Mouse (Mus musculus) lung, postnatal 14 days (tissue): Measurements from ENCODE around the gene Bdnf.

Experiments
- DNase-seq: peaks from one replicate; pipeline ENCODE4 v3.0.0; 2021

Gene Bdnf

GRCm38 (mm10) chr2:109674532-109674931 lies at the start of gene Bdnf:
Gene Bdnf, plus strand, starts transcription at chr2:109674700.
- no peak for DNase-seq

DNA sequence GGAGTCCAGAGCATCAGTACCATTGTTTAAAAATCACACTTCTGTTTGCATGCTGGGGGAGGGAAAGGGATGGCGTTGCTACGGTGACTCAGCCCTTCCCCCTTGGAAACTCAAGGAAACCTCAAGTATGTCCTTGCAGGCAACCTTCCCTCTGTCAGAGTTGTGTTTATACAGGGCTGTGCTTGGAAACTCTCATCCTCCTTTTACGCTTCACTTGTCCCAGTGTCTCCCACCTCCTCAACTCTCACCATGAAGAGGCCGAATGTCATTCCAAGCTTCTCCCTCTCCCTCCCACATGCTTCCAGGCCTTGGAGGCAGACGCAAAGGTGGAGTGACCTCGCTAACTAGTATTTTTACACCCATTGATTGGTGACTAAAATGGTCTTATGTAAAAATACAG lies 47.6 kb upstream of the Bdnf start:
- DNase-seq, result no peak

DNA sequence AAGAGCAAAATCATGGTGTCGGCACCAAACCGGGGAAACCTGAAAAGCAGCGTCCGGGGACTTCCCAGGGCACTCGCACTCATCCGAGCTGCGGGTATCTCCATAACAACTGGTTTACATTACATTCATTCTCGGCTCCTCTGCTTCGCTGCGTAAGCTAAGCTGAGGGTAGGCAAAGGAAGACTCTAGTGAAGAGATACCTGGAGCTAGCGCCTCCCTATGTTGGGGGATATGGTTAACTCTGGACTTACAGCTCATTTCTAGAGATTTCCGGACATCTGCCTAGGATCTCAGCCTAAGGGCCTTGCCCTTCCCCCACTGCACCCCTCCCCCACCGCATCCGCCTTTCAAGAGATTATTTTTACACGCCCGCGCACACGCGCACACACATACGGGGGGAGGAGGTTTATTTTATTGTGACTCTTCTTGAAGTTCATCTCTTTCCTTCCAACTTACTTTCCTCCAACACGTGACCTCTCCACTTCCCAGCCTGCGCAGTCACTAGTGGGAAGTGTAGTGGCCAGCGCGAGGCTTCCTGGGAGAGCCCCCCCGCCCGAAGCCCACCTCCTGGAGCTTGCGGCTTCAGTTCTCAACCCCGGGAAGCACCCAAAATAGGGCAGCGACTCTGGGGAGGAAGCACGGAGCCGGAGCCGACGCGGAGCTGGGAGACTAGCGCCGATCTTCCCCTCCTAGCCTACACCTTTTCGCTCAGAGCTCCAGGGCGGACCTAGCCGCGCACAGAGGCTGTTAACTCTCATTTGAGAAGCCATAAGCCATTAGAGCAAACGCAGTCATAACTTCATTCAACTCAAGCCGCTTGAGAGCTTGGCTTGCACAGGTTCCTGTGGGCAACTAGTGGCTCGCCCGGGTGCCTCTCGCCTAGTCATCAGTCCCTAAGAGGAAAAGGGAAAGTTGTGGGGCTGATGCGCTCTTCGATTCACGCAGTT lies 718 bp upstream of the Bdnf start:
- DNase-seq, result no peak

- no peak for DNase-seq
These were observed 551 bp downstream of the Bdnf start for GRCm38 (mm10) chr2:109675051-109675450.

GRCm38 (mm10) chr2:109675973-109676617 lies 1.6 kb downstream of the Bdnf start:
- DNase-seq, result peak; percentile 65

DNA sequence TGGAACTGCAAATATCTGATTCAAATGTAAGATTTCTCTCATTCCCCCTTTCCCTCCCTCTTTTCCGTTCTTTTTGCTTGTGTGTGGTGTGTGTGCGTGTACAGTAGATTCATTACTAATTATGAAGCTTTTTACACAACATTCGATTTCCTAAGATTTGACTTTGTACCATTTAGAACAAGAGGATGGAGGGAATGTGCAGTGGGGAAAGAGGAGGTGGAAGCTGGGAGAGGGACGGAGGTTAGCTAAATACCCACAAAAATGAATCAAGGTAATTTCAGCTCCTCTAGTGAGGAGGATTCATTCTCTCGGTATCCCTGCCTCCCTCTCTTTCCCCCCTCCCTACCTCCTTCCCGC lies 2.1 kb downstream of the Bdnf start:
- no peak for DNase-seq

DNA sequence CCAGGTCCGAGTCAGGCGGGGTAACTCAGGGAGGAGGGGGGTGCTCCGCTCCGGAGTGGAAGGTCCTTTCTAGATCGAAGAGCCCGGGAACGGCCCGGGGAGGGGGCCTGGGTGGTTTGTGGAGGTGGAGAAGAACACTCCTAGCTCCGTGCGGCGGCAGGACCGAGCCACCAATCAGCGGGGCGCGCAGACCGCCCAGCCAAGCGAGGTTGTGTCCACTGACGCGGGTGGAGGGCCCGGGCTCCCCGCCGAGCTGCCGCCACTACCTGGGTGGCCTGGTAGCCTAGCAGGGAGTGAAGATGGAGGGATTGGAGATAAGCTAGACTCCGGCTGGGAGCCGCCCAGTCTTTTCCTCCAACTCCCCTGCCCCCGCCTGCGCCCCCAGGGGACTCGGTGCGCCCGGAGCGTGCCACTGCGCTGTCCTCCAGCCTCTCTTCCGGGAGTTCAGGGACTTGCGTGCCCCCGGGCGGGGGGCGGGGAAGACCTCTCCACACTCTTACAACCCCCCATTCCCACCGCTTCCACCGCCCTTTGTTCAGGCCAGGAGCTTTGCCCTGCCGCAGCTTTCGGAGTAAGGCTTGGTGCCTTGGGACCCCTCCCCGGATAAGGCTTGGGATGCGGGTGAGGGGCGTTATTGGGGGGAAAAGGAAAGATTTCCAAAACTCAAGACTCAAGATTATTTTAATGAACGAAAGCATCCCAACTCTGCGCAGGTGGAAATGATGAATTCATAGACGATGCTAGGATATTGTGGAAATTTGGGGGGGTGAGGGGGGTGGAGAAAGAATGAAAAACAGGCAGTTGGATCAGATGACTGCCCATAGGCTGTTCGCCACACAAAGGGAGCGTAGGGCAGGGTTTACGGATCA lies 3.0 kb downstream of the Bdnf start:
- DNase-seq, result no peak

- peak; percentile 22 for DNase-seq
These were observed 3.5 kb downstream of the Bdnf start for GRCm38 (mm10) chr2:109678090-109678409.

GRCm38 (mm10) chr2:109678454-109678853 lies 4.0 kb downstream of the Bdnf start:
- DNase-seq, result no peak

- DNase-seq, result no peak
These were observed 4.9 kb downstream of the Bdnf start for GRCm38 (mm10) chr2:109679446-109679845.

GRCm38 (mm10) chr2:109681071-109681470 lies 6.6 kb downstream of the Bdnf start:
- DNase-seq, result no peak

DNA sequence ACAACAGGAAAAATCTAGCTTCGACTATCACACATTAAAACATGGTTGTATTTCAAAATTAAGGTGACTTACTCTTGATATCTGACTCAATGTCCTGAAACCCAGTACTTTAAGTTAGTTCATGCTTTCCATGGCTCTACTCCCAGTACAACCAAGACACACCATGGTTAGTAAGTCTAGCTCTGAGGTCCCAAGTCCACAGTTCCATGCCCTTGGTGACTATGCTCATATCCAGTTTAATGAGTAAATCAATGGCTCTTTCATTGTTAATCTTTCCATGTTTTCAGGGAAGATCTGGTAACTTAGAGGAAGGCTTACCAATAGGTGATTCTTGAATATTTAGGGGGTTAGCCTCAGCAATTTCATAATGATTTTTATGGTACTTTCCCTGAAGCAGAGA lies 14.2 kb downstream of the Bdnf start:
- no peak for DNase-seq

DNA sequence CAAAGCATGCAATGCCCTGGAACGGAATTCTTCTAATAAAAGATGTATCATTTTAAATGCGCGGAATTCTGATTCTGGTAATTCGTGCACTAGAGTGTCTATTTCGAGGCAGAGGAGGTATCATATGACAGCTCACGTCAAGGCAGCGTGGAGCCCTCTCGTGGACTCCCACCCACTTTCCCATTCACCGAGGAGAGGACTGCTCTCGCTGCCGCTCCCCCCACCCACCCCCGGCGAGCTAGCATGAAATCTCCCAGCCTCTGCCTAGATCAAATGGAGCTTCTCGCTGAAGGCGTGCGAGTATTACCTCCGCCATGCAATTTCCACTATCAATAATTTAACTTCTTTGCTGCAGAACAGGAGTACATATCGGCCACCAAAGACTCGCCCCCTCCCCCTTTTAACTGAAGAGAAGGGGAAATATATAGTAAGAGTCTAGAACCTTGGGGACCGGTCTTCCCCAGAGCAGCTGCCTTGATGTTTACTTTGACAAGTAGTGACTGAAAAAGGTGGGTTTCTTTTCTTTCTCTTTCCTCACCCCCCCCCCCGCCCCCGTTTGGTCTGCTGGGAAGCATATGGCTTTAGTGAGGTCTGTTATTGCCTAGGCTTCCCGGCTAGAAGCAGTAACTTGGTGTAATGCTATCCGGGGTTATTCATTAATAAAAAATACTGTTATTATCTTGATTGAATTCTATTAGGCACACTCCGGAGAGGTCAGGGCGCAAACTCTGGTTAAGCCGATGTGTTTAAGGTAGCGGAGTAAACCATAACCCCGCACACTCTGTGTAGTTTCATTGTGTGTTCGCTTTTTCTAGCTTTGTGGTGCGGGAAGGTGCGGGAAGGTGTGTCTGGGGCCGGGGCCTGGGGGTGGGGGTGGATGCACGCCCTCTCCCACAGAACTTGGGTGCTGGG lies 18.0 kb downstream of the Bdnf start:
- no peak for DNase-seq

DNA sequence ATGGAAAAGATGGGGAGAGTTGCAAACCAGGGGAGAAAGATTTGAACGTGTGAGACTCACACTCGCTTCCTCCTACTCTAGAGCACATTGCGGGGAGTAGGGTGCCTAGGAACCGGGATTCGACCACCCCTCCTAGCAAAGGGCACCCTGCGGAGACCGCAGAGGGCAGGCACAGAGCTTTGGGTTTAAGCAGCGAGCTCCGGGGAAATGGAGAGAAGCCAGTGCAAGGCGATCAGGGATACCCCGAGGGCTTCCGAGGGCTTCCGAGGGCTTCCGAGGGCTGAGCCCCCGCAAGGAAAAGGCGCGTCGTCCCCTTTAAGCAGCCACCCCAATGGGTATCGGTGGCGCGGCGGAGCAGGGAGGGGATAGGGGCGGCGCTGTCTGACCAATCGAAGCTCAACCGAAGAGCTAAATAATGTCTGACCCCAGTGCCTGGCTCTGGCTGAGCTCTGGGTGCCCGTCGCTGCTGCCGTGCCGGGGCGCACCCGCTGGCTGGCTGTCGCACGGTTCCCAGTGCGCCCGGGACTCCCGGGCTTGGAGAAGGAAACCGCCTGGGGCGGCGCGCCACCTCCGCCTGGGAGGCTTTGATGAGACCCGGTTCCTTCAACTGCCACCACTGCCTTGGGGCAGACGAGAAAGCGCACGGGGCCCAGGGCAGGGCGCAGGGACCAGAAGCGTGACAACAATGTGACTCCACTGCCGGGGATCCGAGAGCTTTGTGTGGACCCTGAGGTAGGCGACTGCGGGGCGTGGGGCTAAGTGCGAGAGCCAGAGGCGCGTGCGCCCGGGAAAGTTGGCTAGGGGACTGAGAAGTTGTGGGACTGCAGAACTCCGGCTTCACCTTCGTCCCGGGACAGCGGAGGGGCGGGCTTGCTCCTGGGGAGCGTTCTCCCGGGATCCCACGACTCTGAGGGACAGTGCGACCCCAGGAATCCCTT lies 18.9 kb downstream of the Bdnf start:
- DNase-seq, result peak; percentile 43

DNA sequence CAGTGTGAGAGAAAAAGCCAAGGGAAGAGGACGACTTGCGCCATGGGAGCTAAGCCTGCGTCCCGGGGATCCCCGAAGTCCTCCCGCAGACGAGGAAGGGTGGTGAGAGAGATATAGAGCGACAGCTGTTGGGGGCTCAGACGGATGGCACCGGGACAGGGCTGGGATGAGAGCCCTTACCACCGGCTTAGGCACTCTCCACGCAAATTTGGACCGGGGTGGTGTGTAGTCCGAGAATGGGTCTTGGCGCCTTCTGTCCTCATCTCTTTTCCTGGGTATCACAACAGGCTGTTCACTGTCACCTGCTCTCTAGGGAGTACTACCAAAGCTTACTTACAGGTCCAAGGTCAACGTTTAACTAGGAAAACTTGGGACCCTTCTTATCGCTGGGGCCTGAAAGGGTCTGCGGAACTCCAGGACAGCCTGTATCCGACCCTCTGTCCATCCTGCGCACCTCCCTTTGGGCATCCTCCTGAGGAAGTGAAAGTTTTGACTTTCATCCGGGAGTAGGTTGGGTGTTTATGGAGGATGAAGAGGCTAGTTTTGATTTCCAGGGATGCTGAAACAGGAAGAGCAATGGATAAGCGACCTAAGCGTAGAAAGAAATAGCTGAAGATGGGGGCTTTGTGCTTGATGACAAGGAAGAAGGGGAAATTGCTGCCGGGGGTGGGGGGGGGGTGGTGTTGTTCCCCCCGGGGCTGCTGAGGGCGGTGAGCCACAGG lies 19.8 kb downstream of the Bdnf start:
- no peak for DNase-seq

- DNase-seq, result peak; percentile 77
These were observed 20.3 kb downstream of the Bdnf start for GRCm38 (mm10) chr2:109694838-109695225.

GRCm38 (mm10) chr2:109697151-109697550 lies 22.7 kb downstream of the Bdnf start:
- DNase-seq, result no peak

GRCm38 (mm10) chr2:109700291-109700690 lies 25.8 kb downstream of the Bdnf start:
- no peak for DNase-seq

DNA sequence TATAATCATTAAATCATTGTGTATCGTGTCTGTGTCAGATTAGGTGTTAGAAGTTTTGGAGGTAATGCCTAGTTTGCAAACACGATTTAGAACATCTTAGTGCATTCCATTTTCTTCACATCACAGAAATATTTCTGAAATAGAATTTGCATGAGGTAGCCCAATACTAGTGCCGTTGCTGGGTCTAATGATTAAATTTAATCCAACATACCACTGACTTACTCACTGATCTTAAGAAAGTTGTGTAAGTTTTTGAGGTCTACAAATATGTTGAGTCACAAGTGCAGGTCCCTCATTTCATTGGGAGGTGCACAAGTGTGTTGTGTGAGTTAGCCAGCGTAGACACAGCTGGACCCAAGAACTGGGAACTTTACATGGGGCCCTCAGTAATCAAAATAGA lies 29.1 kb downstream of the Bdnf start:
- no peak for DNase-seq

- DNase-seq, result no peak
These were observed 29.6 kb downstream of the Bdnf start for GRCm38 (mm10) chr2:109704053-109704452.

GRCm38 (mm10) chr2:109706524-109706923 lies 32.0 kb downstream of the Bdnf start:
- no peak for DNase-seq
